Mouse (Mus musculus): ENCODE results near the gene Gm28048. TPM values are rescaled to one million over a fixed set of nuclear protein-coding genes. Genes with fewer than 3 reads are reported as not detected.

Gene Gm28048
- total and polyA plus RNA-seq, 2 experiments from 2014 or later: 0.81 to 4.2 TPM

DNA sequence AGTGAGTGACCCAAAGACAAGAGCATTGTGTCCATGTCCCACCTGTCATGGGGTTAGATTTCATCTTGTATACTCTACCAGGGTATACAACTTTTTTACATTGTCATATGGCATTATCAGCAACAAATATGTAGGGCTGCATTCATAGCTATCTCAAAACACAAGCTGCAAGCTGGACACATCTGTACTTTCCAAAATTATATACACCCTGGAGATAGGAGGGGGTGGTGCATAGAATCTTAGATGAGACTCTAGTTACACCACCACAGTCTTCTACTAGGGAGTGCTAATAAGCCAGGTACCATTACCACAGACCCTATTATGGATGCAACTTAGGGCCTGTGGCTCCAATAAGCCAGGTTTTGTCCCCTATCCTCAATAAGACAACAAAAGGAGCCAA is 173.8 kb downstream of the Gm28048 start:
- Histone ChIP-seq H3K9me3 (ENCODE audit: low read length) (no peaks in the 10 kb centered on the region), H3K4me1 (ENCODE audit: insufficient read depth) (no peaks in the 10 kb centered on the region), H3K36me3 (ENCODE audit: insufficient read depth) (no peaks in the 10 kb centered on the region), H3K4me2 (ENCODE audit: low read depth) (no peak overlapping the region), H3K27me3 (ENCODE audit: insufficient read depth, low read length) (no peaks in the 10 kb centered on the region), H3K4me3 (ENCODE audit: low read depth, low read length) (no peak overlapping the region), H3K9ac (no peak overlapping the region), H3K27ac (ENCODE audit: low read depth, low read length) (no peak overlapping the region)
- no peak for TF ChIP-seq CTCF (IDR thresholded peaks at IDR 0.05; ENCODE audit: low read depth)
- DNase-seq: no peak
- ATAC-seq: no peak

DNA sequence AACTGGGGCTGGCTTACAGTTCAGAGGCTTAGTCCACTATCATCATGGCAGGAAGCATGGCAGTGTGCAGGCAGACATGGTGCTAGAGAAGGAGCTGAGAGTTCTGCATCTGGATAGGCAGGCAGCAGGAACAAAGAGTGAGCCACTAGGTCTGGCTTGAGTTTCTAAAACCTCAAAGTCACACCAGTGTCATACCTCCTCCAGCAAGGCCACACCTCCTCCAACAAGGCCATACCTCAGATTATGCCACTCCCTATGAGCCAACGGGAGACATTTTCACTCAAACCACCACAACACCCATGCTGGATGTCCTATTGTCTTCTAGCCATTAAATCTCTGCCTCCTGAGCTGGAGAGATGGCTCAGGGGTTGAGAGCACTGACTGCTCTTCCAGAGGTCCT is 176.7 kb downstream of the Gm28048 start:
- Histone ChIP-seq H3K9ac (no peak overlapping the region), H3K9me3 (ENCODE audit: low read length) (no peaks in the 10 kb centered on the region), H3K4me2 (ENCODE audit: low read depth) (no peak overlapping the region), H3K27ac (ENCODE audit: low read depth, low read length) (no peak overlapping the region), H3K36me3 (ENCODE audit: insufficient read depth) (no peaks in the 10 kb centered on the region), H3K4me3 (ENCODE audit: low read depth, low read length) (no peak overlapping the region), H3K27me3 (ENCODE audit: insufficient read depth, low read length) (no peaks in the 10 kb centered on the region), H3K4me1 (ENCODE audit: insufficient read depth) (no peaks in the 10 kb centered on the region)
- DNase-seq: no peak
- TF ChIP-seq CTCF (IDR thresholded peaks at IDR 0.05; ENCODE audit: low read depth): no peak
- WGBS: 79% methylated on average over 1 of the region's 1 CpGs
- ATAC-seq: no peak

DNA sequence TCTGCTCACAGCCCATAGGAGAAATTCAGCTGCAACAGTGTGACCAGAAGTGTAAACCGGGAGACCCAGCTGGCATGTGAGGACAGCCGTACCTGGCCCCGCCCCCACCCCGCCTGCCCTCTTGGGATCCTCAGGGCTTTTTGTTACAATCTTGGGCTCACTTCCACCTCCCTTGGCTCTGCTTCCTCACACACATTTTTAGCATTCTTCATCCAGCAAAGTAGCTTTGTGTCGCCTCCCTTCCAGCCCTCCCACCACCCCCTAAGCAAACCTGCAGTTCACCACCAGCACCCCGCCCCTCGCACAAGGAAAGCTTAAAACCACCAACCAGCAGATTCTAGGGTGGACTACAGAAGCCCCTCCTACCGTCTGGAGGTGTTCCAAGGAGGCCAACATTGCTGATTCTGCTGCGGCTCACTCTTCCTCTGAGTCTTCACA is 181.9 kb downstream of the Gm28048 start:
- no peak for TF ChIP-seq CTCF (IDR thresholded peaks at IDR 0.05; ENCODE audit: low read depth)
- H3K4me3 ChIP-seq (ENCODE audit: low read depth, low read length): no peak overlapping the region
- no peaks in the 10 kb centered on the region for H3K36me3 ChIP-seq (ENCODE audit: insufficient read depth)
- H3K27me3 ChIP-seq (ENCODE audit: insufficient read depth, low read length): no peaks in the 10 kb centered on the region
- H3K9me3 ChIP-seq (ENCODE audit: low read length): no peaks in the 10 kb centered on the region
- no peak overlapping the region for H3K27ac ChIP-seq (ENCODE audit: low read depth, low read length)
- H3K4me1 ChIP-seq (ENCODE audit: insufficient read depth): no peaks in the 10 kb centered on the region
- no peak overlapping the region for H3K4me2 ChIP-seq (ENCODE audit: low read depth)
- WGBS: 31% methylated on average over 9 of the region's 9 CpGs
- no peak overlapping the region for H3K9ac ChIP-seq
- ATAC-seq (no peak), DNase-seq (no peak)

DNA sequence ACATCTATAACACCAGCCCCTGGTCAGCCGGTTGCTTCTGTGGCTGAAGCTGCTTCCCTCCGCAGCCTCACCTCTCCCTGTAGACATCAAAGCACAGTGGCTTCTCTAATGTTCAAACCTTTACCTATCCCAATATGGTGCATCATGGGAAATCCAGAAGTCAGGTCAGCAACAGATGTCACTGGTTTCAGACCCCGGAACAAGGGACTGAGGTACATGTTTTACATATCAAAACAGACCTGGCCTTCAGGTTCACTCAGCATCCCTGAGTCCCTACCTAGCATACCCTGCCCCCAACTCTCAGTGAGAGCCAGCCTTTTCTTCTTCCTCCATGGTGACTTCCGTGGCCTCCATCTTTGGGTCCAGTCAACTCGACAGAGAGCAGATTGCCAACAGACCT is 183.0 kb downstream of the Gm28048 start:
- no peak for DNase-seq
- no peaks in the 10 kb centered on the region for H3K4me1 ChIP-seq (ENCODE audit: insufficient read depth)
- H3K36me3 ChIP-seq (ENCODE audit: insufficient read depth): no peaks in the 10 kb centered on the region
- ATAC-seq: no peak
- no peak overlapping the region for H3K4me3 ChIP-seq (ENCODE audit: low read depth, low read length)
- H3K4me2 ChIP-seq (ENCODE audit: low read depth): no peak overlapping the region
- 79% methylated on average over 5 of the region's 5 CpGs for WGBS
- TF ChIP-seq CTCF (IDR thresholded peaks at IDR 0.05; ENCODE audit: low read depth): no peak
- no peak overlapping the region for H3K9ac ChIP-seq
- H3K27me3 ChIP-seq (ENCODE audit: insufficient read depth, low read length): no peaks in the 10 kb centered on the region
- H3K27ac ChIP-seq (ENCODE audit: low read depth, low read length): no peak overlapping the region
- no peaks in the 10 kb centered on the region for H3K9me3 ChIP-seq (ENCODE audit: low read length)

DNA sequence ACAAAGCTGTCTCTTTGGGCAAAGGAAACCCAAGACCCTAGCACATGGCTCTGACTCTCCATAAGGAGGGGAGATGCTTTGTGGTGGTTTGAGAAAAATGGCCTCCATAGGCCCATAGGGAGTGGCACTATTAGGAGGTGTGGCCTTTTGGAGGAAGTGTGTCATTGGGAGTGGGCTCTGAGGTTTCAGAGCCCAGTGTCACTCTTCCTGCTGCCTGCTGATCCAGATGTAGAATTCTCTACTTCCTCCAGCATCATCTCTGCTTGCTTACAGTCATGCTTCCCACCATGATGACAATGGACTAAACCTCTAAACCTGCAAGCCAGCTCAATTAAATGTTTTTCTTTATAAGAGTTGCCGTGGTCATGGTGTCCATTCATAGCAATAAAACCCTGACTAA is 187.2 kb downstream of the Gm28048 start:
- Histone ChIP-seq H3K27me3 (ENCODE audit: insufficient read depth, low read length) (no peaks in the 10 kb centered on the region), H3K36me3 (ENCODE audit: insufficient read depth) (no peaks in the 10 kb centered on the region), H3K4me2 (ENCODE audit: low read depth) (no peak overlapping the region), H3K4me1 (ENCODE audit: insufficient read depth) (no peaks in the 10 kb centered on the region), H3K9ac (no peak overlapping the region), H3K27ac (ENCODE audit: low read depth, low read length) (no peak overlapping the region), H3K9me3 (ENCODE audit: low read length) (no peaks in the 10 kb centered on the region), H3K4me3 (ENCODE audit: low read depth, low read length) (no peak overlapping the region)
- ATAC-seq (no peak), DNase-seq (no peak)
- TF ChIP-seq CTCF (IDR thresholded peaks at IDR 0.05; ENCODE audit: low read depth): no peak
- 79% methylated on average over 1 of the region's 1 CpGs for WGBS

DNA sequence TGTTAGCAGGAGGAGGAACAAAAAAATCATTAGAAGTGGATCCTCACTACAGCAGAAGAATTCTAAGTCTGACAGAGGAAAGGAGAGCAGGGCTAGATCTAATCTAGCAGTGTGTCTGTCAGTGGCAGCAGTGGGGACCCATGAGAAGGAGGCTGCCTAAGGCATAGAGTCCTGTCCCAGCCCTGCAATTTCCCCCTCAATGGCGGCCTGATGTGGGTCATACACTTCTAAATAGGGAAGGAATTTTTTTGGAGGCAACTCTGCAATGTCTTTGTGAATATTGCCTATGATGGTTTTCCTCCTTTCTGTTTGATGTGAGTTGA is 188.0 kb downstream of the Gm28048 start:
- TF ChIP-seq CTCF (IDR thresholded peaks at IDR 0.05; ENCODE audit: low read depth): no peak
- no peaks in the 10 kb centered on the region for H3K36me3 ChIP-seq (ENCODE audit: insufficient read depth)
- no peak overlapping the region for H3K4me3 ChIP-seq (ENCODE audit: low read depth, low read length)
- DNase-seq (no peak), ATAC-seq (no peak)
- no peaks in the 10 kb centered on the region for H3K9me3 ChIP-seq (ENCODE audit: low read length)
- H3K27ac ChIP-seq (ENCODE audit: low read depth, low read length): no peak overlapping the region
- H3K4me1 ChIP-seq (ENCODE audit: insufficient read depth): no peaks in the 10 kb centered on the region
- no peak overlapping the region for H3K4me2 ChIP-seq (ENCODE audit: low read depth)
- 95% methylated on average over 1 of the region's 1 CpGs for WGBS
- H3K9ac ChIP-seq: no peak overlapping the region
- H3K27me3 ChIP-seq (ENCODE audit: insufficient read depth, low read length): no peaks in the 10 kb centered on the region

DNA sequence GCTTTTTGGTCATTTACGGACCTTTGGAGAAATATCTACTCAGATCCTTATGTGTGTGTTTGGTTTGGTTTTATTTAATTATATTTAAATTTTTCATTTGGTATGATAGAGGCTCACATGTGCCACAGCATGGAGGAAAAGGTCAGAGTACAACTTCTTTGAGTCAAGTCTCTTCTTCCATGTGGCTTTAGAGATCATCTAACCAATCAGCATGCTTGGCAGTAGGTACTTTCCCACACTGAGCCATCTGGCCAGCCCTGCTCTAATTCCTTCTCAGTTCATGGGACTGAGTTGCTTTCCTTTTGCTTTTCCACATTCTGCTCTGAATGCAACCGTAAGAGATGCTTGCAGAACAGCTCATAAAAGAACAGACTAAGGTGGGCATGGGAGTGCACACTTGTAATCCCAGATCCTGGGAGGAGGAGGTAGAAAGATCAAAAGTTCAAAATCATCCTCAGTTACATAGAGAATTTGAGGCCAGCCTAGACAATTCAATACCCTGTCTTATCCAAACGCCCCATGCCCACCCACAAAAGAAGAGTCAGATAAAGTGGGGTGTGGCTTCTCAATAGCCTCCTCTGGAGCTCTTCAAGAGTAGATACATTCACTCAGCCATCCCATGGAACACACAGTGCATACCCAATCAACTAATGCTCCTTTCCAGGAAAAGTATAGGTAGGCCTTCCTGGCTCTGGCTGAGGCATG is 188.6 kb downstream of the Gm28048 start:
- no peaks in the 10 kb centered on the region for H3K36me3 ChIP-seq (ENCODE audit: insufficient read depth)
- WGBS: 86% methylated on average over 3 of the region's 3 CpGs
- no peaks in the 10 kb centered on the region for H3K27me3 ChIP-seq (ENCODE audit: insufficient read depth, low read length)
- no peak for TF ChIP-seq CTCF (IDR thresholded peaks at IDR 0.05; ENCODE audit: low read depth)
- no peak for ATAC-seq
- H3K9ac ChIP-seq: no peak overlapping the region
- no peak overlapping the region for H3K4me3 ChIP-seq (ENCODE audit: low read depth, low read length)
- H3K9me3 ChIP-seq (ENCODE audit: low read length): no peaks in the 10 kb centered on the region
- no peaks in the 10 kb centered on the region for H3K4me1 ChIP-seq (ENCODE audit: insufficient read depth)
- no peak overlapping the region for H3K27ac ChIP-seq (ENCODE audit: low read depth, low read length)
- DNase-seq: no peak
- no peak overlapping the region for H3K4me2 ChIP-seq (ENCODE audit: low read depth)

All from forebrain, postnatal 0 days (tissue).